Mouse (Mus musculus) layer of hippocampus, postnatal 36 days (tissue): ENCODE data around the gene Fbxo39. TPM values are rescaled to one million over a fixed set of nuclear protein-coding genes. Genes with fewer than 3 reads are reported as not detected.

Experiments
- DNase-seq, 2 experiments: peaks; one replicate each; pipeline ENCODE4 v3.0.0; 2022
- total RNA-seq, 2 experiments: library from RNA; stranded (reverse); gene quantifications; 2 replicates each; pipeline ENCODE4 v1.2.3; 2021

Fbxo39 gene
- not detected for total RNA-seq

DNA sequence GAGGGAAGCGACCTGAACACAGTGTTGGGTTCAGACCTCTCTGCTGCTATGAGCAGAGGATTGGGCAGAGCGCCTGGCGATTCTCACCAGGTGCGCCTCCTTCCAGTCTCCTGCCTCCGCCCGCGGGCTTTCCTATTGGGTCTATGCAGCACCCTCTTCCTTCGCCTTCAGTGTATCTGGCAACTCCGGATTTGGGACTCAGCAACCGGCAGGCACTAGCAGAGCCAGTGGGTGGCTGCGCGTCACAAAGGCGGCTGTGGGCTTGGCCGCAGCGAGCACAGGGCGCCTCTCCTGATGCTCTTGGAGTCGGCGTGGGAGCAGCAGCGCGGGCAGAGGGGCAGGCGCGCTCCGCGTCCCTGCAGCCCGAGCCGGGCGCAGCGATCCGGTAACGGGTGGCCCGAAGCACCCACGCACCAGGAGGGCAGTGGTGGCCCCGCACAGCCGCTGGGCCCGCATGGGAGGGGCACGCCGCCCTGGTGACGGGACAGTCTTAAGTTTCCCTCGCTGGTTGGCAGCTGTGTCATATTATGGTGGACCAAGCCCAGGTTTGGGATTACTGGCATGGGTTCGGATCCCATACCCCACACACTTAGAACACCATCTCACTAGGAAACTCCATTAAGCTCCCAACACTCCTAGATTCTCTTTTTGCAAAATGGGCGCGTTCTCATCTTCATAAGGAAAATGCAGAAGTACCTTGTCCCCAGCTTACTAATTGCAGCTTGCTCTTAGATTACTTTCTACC lies at the start of gene Fbxo39:
Gene Fbxo39, plus strand, starts transcription at position 294 of the 745 bp plus-strand sequence.
- DNase-seq = peak; percentile 29 to 34

DNA sequence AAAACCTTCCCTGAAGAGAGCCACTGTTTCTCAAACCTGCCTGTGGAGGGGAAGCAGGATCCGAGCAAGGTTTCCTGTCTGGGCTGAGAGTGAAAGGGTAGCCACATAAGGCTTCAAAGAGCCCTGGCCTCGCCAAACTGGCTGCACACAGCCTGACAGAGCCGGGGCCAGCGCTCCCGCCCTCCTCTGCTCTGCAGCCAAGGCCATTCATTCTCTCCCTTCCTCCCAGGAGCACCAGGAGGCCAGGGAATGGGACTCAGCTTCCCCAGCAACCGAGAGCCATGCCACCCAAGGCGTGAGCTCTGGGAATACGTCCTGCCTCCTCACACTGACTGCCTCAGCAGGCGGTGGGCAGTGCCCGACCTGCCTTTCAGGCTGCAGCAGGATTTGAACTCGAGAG lies 48.8 kb upstream of the Fbxo39 start:
- DNase-seq = peak; percentile 51 to 64

- peak; percentile 52 to 64 for DNase-seq
Measured at GRCm38 (mm10) chr11:72266207-72266959, 47.9 kb upstream of the Fbxo39 start.

DNA sequence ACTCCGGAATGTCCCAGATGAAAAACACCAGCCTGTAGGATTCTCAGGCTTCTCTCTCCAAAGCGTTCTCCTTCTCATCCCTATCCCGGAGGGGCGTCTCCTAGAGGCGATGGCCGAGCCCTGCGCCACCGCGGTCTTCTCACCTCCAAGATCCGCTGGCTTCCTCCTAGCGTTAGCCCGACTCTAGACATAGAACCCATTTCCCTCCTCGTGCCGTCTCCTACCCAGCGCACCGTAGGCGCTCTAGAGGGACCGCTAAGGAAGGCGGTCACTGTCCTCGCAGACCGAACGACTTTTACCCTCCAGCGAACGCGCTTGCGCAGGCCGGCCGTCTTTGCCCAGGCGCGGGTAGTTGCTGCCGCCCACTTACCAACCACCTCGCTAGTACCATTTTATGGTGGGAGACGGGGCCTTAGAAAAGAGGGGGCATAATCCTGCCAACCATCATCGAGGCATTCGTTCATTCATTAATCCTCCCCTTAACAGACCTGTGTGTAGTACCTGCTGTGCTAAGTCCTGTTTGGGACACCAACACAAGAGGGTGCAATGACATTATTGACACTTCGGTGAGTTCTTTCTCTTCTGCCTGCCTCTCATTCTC lies 47.2 kb upstream of the Fbxo39 start, which contains the start of gene Slc13a5:
Gene Slc13a5, minus strand, starts transcription at position 263 of the 601 bp plus-strand sequence.
- no peak for DNase-seq

DNA sequence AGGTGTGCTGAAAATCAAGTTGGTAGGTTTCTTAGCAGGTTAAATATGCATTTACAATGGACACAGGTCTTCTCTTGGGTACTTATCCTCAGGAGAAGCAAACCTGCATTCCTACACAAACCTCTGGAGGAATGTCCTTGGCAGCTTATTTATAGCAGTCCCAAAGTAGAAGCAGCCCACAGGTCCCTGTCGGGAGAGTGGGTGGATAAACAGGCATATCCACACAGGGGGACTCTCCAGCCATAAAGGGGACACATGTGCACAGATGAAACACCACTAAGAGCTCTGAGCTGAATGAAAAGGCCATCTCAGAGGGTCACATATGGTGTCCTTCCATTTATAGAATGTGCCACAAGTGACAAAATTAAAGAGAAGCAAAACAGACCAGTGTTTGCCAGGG lies 42.5 kb upstream of the Fbxo39 start:
- no peak for DNase-seq

DNA sequence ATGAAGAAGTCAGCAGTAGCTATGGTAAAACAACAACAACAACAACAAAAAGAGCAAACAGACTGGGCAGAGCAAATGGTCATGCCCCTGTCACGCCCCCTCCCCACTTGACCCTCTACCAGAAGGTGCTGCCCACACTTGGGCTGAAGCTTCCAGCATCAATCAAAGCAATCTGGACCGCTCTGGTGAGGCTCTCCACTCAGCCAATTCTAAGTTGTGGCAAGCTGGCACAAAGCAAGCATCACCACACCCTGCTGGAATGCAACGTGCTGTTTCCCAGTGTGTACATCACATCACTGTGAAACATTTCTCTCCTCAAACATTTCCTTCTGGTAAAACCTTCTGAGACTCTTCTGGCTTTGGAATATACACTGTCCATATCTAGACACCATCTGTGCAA lies 40.9 kb upstream of the Fbxo39 start:
- DNase-seq = no peak

GRCm38 (mm10) chr11:72281143-72281851 lies 32.9 kb upstream of the Fbxo39 start:
- no peak for DNase-seq

GRCm38 (mm10) chr11:72281852-72282400 lies 32.3 kb upstream of the Fbxo39 start:
- DNase-seq = no peak

GRCm38 (mm10) chr11:72283486-72284224 lies 30.6 kb upstream of the Fbxo39 start:
- no peak for DNase-seq

DNA sequence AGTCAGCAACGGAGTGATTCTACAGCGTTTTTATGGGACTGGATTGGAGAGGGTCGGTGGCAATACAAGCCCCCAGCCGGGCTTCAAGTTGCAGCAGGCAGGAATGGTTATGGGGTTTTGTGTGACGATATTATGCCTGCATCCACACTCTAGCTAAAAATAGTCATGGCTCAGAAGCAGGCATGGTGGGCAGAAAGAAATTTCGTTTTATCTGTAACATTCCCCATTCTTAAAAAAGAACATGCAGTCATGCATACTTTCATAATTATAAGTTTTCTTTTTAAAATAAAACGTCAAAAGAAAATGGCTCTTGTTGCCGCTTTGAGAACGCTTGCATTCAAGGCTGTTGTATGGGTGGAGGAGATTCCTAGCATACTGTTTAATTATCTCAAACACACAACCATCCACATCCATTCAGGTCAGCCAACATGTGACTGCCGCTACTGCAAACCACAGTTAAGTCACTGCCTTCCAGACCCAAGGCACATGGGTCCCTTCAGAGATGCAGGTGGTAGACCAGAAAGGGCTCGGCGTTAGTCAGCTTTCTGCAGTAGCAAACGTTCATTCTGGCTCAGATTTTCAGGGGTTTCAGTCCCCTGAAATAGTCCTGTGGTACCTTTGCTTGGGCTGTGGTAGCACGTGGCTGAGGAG lies 29.6 kb upstream of the Fbxo39 start:
- DNase-seq = no peak

DNA sequence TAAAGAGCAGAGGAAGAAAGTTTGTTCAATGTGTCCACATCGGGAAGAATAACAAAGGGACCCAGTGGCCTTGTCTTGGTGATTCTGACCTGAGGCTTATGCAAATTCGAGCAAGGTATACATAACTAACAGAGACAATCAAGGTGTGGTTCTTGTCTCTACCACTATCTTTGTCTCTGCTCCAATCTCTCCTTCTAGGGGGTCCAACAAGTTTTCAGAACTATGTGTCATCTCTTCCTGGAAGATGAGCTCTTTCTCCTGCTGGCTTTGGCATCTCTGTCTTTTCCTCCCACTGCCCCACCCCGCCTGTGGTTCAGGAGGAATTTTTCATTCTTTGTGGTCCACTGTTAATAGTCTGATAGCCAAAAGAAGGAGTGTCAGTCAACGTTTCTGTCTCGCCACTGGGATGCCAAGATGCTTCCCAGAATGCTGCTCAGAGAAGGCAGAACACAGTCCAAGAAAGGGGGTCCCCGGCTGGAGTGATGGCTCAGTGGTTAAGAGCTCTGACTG lies 28.2 kb upstream of the Fbxo39 start:
- no peak for DNase-seq

- no peak for DNase-seq
Measured at GRCm38 (mm10) chr11:72286651-72287050, 27.6 kb upstream of the Fbxo39 start.

GRCm38 (mm10) chr11:72287126-72287525 lies 27.1 kb upstream of the Fbxo39 start:
- DNase-seq = no peak

- no peak for DNase-seq
Measured at GRCm38 (mm10) chr11:72287543-72287942, 26.7 kb upstream of the Fbxo39 start.

GRCm38 (mm10) chr11:72293116-72293515 lies 21.1 kb upstream of the Fbxo39 start:
- DNase-seq = no peak

DNA sequence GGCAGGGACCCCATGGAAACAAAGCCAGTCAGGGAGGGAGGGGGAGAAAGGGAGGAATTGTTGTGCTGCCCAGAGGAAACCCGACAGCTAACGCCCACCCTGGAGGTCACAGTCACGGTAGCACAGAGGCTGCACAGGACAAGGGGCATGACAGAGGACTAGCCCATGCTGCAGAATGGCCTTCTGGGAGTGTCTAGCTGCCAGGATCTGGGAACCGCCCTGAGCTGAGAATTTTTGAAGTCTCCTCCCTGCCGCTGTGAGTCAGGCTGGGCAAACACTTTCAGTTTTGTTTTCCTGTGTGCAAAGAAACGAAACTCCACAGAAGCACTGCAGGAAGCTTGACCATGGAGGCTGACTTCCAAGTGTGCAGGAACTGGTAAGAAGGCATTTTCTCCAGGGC lies 12.9 kb upstream of the Fbxo39 start, which contains the start of gene Xaf1:
Gene Xaf1, plus strand, starts transcription at position 296 of the 400 bp plus-strand sequence.
- peak in 1 of 2 experiments; percentile 16 for DNase-seq

DNA sequence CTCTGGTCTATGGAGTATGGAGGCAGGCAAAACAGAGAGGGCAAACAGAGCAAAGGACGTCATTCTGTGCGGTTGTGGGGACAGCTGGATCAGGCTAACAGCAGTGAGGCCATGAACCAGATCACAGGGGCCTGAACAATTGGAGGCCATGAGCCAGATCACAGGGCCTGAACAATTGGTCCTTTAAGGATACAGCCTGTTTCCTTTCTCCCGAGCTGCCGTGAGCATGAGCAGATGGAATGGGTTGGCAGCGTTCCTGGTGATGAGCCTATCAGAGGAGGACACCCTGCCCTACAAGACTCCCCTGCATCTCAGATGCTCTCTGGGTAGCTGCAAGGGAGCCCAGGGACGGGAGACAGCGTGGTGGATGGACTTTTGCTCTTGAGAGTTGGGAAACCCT lies 12.0 kb upstream of the Fbxo39 start:
- DNase-seq = peak; percentile 74 to 76

GRCm38 (mm10) chr11:72307461-72307860 lies 6.8 kb upstream of the Fbxo39 start:
- peak; percentile 15 to 28 for DNase-seq

DNA sequence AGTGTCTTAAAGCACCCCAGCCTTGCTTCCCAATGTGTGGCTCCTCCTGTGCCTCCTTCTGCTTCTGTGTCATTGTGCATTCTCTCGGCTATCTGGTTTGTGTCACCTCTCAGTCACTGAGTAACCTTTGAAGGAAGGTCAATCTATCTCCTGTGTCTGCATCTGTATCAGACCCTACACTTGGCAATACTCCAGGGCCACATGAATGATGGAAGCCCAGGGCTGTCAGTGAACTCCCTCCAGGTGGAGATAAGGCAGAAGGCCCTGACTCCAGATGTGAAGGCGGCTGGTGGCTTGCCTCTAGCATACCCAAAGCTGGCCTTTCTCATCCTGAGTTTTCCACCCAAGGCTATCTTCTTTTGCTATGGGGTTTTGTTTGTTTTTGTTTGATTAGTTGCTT lies 5.3 kb upstream of the Fbxo39 start:
- no peak for DNase-seq

- no peak for DNase-seq
Measured at GRCm38 (mm10) chr11:72310491-72310890, 3.8 kb upstream of the Fbxo39 start.
